Mouse (Mus musculus) yolk sac, embryonic 10.5 days (tissue): ENCODE results near the gene Cd300ld3.

ENCODE experiments used
- DNase-seq: peaks from one replicate; pipeline ENCODE4 v3.0.0-alpha.2; 2017; ENCODE audit warnings: low spot score

Cd300ld3 gene

DNA sequence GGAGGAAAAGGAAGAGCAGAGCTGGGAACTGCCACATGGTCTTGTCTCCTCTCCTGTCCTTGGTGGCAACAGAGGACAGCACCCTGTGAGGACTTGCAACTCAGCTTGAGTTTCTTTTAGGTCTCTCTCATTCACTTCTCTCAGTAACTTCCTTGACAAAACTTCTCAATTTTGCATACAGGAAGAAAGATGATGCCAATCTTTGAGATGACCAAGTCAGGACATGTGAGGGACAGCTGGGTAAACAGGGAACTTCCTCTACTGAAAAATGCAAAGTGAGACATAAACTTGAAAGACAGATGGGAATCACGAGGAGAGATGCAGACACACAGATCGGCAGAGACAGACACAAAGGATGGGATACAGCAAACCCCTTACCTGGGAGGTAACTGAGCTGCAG is at the start of gene Cd300ld3:
TSS of gene Cd300ld3 (minus strand) at position 151 of the 400 bp plus-strand sequence.
- no peak for DNase-seq

DNA sequence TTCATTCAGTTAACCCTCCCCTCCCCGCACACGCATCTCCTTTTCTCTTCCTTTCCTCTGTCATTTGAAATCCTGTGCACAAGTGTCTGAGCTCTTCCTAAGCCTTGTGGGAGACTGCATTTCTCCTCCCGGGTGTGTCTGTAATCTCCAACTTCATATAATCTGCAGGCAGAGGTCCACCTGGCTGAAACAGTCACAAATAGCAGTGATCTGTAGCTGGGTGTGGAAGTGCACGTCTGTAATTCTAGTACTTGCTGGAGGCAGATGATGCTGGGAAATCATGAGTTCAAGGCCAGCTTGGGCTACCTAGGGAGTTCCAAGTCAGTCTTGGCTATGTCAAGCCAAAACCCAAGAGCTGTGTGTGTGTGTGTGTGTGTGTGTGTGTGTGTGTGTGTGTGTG is 43.9 kb upstream of the Cd300ld3 start:
- DNase-seq = no peak

DNA sequence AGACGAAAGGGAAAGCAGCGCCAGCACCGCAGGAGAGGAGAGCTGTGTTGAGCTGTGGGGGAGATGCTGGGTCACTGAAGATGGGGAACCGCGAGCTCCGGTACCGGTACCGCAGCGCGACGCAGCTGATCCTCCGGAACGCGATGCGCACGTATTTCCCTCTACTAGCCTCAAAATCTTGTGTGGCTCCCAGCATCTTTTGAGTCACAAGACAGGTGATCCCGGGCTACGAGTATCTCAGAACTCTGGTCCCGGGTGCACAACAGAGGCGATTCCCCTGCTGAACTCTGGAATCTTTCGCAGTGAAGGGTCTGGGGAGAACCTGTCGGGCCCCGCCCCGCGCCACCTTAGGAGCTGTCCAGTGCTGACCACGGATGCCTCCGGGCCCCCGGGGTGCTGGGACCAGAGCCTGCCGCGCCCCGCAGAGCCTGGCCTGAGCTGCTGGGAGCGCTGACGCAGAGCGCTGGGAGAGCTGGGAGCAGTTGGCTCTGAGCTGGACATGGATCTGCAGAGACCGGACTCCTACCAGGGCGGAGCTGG is 43.2 kb upstream of the Cd300ld3 start, which contains the start of gene Rab37:
TSS of gene Rab37 (plus strand) at position 70 of the 540 bp plus-strand sequence.
- DNase-seq = peak; percentile 73

DNA sequence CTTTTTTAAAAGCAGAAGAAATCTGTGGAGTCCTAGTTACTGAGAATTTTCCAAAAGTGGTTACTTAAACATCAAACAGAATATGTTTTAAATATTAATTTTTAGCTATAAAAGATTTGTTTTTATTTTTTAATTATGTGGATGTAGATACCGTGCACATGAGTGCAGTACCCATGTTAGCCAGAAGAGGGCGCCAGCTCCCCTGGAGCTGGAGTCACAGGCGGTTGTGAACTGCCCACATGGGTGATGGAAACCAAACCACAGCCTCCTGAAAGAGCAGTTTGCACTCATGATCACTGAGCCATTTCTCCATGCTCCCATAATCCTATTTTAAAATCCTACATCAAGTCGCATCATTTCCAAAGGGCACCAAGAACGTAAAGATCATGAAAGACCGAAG is 41.6 kb upstream of the Cd300ld3 start:
- DNase-seq = no peak

DNA sequence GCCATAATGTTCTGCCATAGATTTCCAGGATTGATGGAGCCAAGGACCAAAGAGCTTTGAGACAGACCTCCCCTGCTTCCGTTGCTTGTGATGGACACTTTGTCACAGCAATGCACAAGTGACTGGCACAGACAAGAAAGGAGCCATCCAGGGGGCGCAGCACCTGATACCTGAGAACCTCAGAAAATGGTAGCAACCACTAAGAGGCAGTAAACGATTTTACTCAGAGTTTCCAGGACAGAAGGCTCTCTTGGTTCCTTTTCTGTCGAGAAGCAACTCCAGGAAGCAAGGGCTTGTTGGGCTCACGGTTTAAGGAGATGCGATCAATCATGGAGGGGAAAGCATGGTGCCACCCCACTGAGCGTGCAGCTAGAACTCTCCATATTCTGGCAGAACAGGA is 38.0 kb upstream of the Cd300ld3 start:
- no peak for DNase-seq

DNA sequence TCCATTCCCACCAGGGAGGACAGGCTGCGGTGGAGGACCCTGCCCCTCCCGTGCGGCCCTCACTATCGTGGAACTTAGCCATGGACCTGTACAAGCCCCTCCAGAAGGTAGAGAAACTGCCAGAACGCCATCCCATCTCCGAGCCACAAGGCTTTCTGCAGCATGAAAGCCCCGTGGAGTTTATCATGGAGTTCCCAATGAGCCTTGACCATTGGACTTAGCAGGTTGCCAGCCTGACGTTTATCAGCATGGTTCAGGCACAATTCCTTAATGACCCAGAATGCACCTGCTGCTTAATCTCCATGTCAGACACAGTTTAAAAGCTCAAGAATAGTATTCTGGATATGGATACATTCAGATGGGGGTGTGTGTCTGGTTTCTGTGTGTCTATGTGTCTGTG is 36.9 kb upstream of the Cd300ld3 start:
- DNase-seq = no peak

DNA sequence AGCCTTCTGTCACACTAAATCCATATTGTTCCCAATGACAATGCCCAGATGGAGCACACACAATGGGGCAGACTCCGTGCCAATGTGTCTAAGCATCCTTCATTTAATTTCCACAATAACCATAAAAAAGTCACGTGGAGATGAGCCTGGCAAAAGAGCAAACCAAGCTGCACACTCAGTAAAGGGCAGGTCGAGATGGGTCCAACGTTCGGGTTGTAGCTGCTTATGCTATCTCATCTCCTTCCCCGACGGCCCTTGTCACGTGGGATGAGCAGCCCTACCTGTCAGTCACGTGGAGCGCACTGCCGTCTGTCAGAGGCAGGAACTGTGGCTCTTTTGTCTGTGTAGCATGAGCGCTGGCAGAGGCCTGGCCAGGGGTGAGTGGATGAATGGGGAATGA is 36.4 kb upstream of the Cd300ld3 start:
- no peak for DNase-seq

DNA sequence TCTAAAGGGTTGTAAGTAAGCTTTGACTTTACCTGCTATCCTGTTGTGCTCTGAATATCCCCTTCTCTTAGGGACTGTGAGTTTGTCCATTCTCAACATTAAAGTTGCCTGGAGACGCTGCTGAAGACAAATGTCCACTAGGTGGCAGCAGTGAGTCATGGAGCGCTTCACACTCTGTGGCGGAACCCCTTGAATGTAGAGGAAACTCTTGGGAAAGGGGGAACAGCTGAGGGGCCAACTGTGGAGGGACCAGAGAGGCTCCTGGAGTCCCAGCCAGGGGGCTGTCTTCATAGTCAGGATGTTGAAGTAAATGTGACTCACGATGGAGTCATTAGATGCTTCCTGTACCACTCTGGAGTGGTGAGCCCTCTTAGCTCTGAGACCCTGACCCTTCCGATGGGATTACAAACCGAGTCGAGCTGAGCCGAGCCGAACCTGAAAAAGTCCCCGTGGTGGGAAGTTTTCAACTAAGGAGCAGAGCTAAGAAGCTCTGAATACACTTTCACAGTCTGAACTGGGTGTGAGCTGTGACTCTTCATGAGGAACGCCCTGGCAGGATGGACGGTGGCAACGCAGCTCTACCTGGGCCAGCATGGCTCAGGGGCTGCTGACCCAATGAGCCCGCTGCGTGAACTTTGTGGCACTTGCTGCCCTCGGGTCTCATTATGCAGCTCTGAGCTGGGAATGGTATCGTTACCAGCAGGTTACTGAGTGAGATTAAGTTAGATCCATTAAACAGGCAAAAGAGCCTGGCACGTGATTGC is 35.3 kb upstream of the Cd300ld3 start:
- DNase-seq = no peak

DNA sequence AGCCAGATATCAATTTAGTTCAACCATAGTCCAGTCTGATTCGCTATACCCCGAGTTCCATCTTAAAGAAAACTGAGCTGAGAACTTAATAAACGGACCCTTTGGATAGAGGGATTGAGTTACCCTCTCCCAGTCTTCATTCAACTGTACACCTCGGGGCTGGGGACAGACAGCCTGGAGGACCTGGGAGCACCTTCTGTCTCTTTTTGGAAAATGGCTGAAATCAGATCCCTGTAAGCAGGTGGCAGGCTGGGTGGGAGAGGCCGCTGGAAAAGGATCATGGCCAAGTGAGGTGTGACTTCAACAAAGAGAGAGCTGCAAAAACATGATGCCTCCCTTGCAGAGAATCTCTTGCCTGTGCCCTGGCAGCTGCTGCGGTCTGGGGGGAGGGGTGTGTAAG is 34.0 kb upstream of the Cd300ld3 start:
- DNase-seq = no peak

DNA sequence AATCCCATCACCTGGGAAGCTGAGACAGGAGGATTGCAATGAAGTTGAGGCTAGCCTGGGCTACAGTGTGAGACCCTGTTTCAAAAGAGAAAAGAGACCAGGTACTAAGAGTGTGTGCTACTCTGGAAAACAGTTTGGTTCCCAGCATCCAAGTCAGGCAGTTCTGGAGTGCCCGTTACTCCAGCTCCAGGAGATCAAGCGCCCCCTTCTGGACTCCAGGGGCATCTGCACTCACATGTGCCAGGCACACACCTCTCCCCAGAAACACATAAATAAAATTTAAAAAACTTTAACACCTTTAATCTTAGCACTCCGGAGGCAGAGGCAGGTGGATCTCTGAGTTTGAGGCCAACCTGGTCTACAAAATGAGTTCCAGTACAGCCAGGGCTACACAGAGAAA is 33.2 kb upstream of the Cd300ld3 start:
- no peak for DNase-seq

DNA sequence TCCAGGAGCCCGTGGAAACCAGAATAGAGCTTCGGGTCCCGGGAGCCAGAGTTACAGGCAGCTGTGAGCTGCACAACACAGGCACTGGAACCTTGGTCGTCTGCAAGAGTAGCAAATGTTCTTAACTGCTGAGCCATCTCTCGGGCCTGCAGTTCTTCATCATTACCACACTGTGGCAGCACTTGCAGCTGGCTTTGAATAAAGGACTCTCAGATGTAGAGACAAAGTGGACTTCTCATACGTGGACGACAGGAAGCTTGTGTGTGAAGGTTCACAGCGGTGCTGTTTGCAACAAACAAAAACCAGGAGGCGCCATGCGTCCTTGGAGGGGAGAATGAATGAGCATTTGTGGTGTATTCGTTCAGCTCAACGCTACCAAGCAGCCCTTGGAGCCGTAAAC is 32.7 kb upstream of the Cd300ld3 start:
- DNase-seq = peak; percentile 36

DNA sequence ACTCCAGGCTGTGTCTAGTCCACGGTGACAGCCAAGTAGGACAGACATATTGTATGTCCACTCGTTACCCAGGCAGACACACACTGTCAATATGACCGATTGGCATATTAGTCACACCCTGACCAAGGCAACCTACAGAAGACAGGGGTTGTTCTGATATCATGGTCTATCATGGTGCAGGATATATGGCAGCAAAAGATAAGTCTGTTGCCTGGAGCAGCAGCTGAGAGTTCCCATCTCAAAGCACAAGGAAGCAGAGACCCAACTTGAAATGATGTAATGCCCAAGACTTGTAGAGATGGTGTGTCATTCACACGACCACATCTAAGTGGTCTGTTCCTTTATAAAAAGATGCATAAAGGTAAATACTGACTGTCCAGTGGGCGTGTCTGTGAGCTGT is 30.5 kb upstream of the Cd300ld3 start:
- no peak for DNase-seq

DNA sequence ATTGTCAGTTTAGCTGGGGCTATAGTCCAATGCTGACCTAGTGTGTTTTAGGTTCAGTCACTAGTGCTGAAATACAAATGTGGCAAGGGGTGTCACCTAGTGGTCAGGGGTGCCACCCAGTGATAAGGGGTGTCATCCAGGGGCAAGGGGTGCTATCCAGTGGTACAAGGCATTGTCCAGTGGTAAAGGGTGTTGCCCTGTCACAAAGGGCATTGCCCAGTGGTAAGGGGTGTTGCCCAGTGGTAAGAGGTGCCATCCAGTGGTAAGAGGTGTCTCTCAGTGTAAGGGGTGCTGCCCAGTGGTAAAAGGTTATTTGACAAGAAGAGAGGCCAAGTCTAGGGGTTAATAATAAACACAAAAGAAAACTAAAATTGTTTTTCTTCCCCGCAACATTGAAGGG is 29.2 kb upstream of the Cd300ld3 start:
- DNase-seq = no peak

DNA sequence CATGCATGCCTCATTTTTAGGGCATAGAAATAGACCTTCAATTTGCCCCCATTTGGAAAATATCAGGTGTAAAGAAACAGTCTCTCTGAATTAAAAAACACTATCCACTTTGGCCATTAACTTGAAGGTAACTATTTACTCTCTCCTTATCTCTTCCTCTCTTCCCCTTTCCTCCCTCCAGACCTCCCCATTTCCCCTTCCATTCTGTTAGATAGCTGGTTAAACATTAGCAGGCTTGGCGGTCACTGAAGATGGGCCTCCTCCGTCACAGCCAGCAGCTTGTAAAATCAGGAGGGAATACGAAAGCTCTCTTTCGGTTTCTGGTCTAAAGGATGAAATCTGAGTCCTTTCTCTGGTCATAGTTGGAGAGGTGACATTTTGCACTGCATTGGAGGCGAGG is 27.6 kb upstream of the Cd300ld3 start:
- DNase-seq = peak; percentile 75

DNA sequence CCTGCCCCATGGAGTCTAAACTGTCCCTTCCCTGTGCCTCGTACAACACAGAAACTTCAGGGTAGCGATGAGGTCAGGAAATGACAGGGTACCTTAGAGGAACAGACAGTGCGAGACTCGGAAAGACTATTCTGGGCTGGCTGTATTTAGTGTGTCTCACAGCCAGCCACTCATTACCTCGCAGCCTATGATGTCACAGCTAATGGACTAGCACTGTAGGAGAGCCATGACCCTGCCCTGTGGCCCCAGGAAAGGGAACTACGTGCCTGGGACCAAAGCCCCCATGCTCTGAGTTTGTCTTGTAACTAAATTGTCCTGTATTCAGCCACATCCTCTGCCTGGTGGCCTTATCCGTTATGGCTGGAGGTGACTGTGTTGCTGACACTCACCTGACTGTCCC is 27.2 kb upstream of the Cd300ld3 start:
- peak; percentile 35 for DNase-seq

DNA sequence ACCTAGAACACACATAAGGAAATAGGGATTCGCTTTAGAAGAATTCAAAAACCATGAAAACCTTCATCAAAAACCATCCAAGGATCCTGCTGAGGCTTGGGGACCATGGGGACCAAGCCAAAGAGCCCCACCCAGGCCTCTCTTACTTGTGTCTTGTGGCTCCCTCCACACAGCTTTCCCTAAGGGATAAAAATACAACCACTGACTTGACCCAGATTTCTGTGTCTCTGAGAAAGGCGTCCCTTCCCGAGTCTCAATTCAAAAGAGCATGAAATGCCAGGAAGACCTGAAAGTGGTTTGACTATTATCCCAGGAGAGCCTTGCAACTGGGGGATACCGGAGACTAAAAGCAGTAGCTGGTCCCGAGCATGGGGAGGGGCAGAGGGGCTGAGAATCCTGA is 24.8 kb upstream of the Cd300ld3 start:
- no peak for DNase-seq

DNA sequence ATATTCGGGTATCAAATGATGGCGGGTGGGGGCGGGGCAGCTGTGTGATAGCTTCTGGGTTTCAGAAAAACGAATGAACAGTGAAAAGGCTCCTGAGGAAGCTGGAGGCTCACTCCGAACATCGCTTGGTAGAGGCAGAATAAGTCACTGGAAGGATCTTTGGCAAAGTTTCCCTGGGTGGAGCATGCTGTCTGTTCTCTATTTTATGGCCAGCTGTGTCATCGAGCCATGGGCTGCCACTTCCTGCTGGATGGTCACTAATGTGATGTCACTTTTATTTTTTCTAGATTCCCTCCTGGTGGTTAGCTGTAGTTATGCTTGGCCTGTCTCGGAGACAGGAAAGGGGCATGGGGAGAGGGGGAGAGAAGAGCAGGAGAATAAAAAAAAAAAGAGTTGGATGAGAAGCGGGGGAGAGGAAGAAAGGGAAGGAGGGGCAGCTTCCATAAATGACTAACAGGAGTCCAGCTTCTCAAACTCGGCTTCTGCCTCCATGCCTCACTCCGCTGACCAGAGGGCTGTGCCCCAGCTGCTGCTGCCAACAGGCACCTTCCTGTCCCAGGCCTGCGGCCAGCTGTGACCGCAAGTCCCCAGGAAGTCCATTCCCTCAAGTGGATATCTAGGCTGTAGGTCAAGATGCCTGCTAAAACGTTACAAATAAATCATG is 23.6 kb upstream of the Cd300ld3 start:
- DNase-seq = peak; percentile 27

DNA sequence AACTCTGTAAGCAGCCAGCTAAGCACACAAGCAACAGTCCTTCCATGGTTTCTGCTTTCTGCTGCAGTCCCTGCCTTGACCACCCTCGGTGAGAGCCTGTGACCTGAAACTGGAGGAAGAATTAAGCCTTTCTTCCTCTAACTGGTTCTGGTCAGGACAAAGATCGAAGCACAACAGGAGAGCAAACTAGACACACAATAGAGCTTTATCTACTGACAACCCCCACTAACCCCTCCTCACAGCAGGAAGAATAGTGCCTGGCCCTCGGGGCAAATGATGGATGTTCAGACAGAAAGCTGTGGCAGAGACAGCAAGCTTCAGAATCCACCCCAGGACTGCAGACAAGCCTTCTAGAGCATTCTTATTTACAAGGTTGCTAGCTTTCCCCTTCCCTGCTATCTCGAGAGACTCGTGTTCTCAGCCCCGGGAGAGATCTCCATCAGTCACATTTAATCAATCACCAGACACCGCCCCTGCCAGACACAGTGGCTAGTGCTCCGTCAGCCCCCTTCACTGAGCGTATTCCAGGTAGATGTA is 22.9 kb upstream of the Cd300ld3 start:
- DNase-seq = peak; percentile 54

DNA sequence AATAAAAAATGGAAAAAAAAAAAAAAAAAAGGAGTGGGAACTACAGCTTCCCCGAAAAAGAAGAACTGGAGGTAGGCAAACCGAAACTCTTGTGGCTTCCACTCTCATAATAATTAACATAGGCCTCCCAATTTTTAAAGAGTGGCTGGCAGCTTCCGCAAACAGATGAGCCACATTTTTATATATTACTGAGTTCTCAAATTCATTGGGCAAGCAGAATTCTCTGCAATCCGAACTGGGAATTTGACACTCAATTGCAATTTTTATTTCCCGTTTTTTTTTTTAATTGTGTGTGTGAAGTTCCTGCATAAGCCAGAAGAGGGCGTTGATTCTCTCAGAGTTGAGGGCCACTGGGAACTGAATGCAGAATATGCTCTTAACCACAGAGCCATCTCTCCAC is 18.6 kb upstream of the Cd300ld3 start:
- DNase-seq = no peak

DNA sequence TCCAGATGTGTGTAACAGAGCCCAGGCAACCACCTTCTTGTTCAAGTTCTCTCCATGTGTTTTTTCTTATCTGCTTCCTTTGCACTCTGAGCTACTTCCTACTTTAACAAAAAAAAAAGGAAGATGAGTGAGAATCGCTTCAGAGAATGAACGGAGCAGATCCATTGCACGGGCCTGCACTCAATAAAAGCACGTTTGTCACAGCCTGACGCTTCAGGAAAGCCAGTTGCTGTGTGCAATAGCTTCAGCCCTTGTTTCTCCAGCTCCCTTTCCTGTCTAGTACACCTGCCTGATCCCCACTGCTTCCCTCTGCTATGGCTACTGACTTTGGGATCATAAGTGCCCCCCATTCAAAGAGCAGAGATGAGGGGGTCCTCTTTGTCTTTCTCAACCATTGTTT is 13.9 kb upstream of the Cd300ld3 start, which contains the start of gene Cd300e:
TSS of gene Cd300e (minus strand) at position 101 of the 400 bp plus-strand sequence.
- DNase-seq = no peak

DNA sequence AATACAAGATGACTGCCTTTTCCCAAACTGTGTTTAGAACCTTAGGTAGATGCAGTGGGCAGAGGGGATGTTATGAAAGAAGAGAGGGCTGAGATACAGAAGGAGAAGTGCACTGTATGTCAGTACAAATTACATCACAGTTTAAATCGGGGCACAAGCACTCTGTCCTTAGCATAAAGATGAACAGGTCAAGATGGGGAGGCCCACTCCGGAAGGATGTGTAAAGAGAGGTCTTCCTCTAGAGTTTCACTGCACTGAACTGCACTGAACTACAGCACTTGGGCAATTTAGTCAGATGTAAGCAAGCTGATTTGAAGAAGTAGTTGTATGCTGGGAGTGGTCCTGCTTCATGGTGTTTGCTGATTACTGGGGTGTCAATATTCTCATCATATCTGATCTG is 11.6 kb upstream of the Cd300ld3 start:
- DNase-seq = no peak

DNA sequence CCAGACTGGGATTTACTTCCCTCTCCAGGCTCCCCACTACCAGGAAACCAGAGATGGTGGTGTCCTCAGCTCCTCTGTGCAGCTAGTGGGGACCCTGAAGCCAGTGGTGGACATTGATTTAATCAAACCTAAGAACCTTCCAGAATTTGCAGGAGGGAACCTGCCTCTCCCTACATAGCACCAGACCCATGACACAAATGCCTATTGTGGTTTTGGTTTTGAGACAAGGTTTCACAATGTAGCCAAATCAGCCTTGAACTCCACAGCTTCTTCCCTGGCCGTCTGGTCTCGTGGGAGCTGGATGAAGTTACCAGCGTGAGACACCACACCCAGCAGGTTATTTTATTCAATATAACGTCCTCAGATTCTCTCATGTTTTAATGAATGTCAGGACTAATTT is 10.5 kb upstream of the Cd300ld3 start:
- DNase-seq = no peak

DNA sequence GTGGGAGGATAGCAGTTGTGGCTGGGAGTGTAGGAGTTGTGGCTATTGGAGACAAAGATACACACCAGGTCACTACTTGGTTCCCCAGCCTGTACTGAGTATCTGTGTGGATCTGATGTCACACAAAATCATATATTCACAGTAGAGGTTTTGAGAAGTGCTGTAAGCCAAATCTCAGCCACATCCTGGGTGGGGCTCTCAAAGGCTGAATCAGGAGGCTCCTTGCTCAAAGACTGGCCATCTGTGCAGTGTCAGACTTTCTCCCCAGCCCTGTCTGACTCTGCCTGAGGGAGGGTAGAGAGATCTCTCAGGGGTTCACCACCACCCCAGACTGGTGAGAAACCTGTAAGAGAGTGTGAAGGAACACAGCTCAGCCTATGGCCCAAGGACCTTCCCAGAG is 6.3 kb upstream of the Cd300ld3 start:
- DNase-seq = no peak
